19 mouse cellular contexts compared by ENCODE assay signal in the genomic region with DNA sequence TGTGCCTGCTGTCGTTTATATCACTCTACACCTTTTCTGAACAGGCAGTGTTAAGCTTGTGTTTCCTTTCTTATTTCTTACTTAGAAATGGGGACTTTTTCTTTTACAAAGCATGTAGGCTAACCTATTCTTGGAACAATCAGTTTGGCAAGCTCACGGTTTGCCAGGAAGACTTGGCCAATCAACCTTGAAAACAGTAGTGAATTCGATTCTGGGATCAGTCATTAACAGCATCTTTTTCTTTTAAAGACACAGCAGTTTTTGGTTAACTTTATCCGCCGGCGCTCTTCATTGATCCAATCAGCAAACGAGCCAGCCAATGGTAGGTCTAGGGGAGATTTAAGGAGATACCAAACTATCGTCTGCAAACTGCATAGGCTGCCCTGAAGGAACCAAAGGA.
"Had no signal": no experiment of that assay in that cellular context is flagged by ENCODE, and none has a peak within 500 bp of the region (broad histone marks: within the 10 kb centered on the region; RNA-seq: fewer than 3 reads in every experiment).

No protein-coding gene starts in this region.

- H3K36me3 ChIP-seq: midbrain, embryonic 10.5 days; midbrain, embryonic 12.5 days; neural tube, embryonic 13.5 days; neural tube, embryonic 15.5 days had no signal

- H3K4me3 ChIP-seq: midbrain, embryonic 10.5 days; midbrain, embryonic 12.5 days; myocyte; neural tube, embryonic 13.5 days; neural tube, embryonic 15.5 days had no signal

- H3K9ac ChIP-seq: lung, embryonic 14.5 days; midbrain, embryonic 12.5 days; neural tube, embryonic 13.5 days; neural tube, embryonic 15.5 days had no signal

- H3K27me3 ChIP-seq: midbrain, embryonic 12.5 days; neural tube, embryonic 13.5 days; neural tube, embryonic 15.5 days had no signal

- ATAC-seq: midbrain, embryonic 16.5 days had no signal

- DNase-seq: lung, adult 18-20 months; lung, embryonic 14.5 days; lung, postnatal 10 days; lung, postnatal 4 days; midbrain, embryonic 14.5 days; retina, postnatal 1 day; right cerebral cortex, adult 18-20 months; right cerebral cortex, postnatal 25 days; right cerebral cortex, postnatal 4 days; spleen, adult 18-20 months; thymus, adult 18-20 months; thymus, postnatal 14 days; thymus, postnatal 36 days had no signal

- H3K4me2 ChIP-seq: lung, embryonic 14.5 days; midbrain, embryonic 12.5 days; neural tube, embryonic 13.5 days; neural tube, embryonic 15.5 days had no signal

- H3K9me3 ChIP-seq: midbrain, embryonic 10.5 days; midbrain, embryonic 12.5 days; neural tube, embryonic 13.5 days; neural tube, embryonic 15.5 days had no signal

- H3K27ac ChIP-seq: midbrain, embryonic 10.5 days; midbrain, embryonic 12.5 days; neural tube, embryonic 13.5 days; neural tube, embryonic 15.5 days had no signal

- H3K4me1 ChIP-seq: midbrain, embryonic 10.5 days; midbrain, embryonic 12.5 days; neural tube, embryonic 13.5 days; neural tube, embryonic 15.5 days had no signal
